Mouse (Mus musculus): ENCODE measurements around the gene Gpn3. TPM values are rescaled to one million over a fixed set of nuclear protein-coding genes. Genes with fewer than 3 reads are reported as not detected.

The Gpn3 gene
- total and polyA plus RNA-seq, 2 experiments from 2014 or later = 19.5 to 43.0 TPM

DNA sequence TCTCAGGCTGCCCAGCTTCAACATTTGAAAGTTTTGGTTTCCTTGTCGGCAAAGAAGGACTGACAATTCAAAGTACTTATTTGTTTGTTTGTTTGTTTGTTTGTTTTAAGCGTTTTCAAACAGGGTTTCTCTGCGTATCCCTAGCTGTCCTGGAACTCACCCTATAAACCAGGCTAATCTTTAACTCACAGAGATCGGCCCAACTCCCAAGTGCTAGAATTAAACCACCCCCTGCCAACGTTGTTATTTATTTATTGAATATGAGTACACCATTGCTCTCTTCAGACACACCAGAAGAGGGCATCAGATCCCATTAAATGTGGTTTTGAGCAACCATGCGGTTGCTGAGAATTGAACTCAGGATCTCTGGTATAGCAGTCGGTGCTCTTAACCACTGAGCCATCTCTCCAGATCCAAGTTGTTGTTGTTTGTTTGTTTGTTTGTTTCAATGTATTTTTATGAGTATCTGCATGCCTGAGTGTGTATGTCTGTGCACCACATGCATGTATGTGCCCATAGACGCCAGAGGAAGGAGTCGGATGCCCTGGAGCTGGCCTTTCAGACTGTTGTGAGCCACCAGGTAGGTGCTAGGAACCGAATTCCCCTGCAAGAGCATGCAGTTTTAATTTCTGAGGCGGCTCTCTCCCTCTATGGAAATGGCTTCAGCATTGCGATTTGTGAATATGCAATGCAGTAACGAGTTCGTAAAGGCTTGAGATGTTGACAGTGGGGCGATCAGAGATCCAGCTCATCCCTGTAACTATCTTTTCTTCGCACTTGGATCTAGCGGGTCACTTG is 49.8 kb downstream of the Gpn3 start, which contains the start of gene Anapc7:
Anapc7 (plus strand) TSS at position 423 of the 798 bp plus-strand sequence.
- peak; percentile 46 for ATAC-seq
- Histone ChIP-seq H3K4me1 (ENCODE audit: insufficient read depth, low read length) (peaks cover 8% of the 10 kb centered on the region; the same call in 1 of the 2 replicates), H3K27me3 (ENCODE audit: insufficient read depth, low read length) (no peaks in the 10 kb centered on the region), H3K9ac (replicated peaks; ENCODE audit: low read length) (peak within 1 kb of the TSS; percentile 90), H3K9me3 (ENCODE audit: low read length) (no peaks in the 10 kb centered on the region), H3K27ac (peak within 1 kb of the TSS; percentile 88), H3K4me3 (ENCODE audit: low read length) (peak within 1 kb of the TSS; percentile 94), H3K36me3 (ENCODE audit: insufficient read depth, low read length) (no peaks in the 10 kb centered on the region), H3K4me2 (ENCODE audit: low read depth, low read length) (peak within 1 kb of the TSS; percentile 87)
- 20% methylated on average over 17 of the region's 17 CpGs for WGBS
- DNase-seq (ENCODE audit: low spot score) = peak; percentile 23
- peak; percentile 50 for TF ChIP-seq CTCF (IDR thresholded peaks at IDR 0.05; ENCODE audit: low read depth)

DNA sequence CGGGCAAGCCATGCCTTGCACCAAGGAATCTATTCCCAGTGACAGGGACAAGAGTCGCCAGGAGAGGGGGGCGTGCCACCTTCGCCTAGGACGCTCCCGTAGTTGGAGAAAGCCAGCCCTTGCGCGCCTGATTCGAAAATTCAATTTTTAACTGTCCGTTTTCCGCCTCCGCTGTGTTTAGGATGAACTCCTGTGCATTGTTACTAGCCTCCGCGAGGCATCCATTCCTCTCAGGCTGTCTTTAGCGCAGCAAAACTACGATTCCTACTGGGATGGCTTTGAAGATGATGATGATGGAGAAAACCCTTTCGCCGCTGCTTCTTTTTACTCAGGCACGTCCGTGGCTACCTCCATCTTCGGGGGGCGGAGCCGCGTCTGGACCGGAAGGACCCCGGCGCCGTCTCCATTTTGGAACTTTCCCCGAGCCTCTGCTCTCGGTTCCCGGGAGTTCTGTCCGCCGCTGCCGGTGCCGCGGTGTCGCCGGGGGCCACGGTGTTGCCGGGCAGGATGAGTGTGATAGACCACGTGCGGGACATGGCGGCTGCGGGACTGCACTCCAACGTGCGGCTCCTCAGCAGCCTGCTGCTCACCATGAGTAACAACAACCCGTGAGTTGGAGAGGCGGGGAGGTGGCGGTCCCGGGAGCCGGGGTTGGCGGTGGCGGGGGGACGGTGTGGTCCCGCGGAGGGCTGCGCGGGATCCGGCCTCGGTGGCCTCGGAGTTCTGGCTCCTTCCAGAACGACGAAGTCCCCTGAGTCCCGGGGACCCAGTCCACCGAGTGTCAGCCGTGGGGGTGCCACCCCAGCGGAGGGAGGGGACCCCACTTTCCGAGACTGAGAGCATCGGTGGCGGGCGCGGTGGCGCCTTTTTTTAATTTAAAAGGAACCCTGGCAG is 50.6 kb downstream of the Gpn3 start:
- peak; percentile 94 for ATAC-seq
- Histone ChIP-seq H3K9me3 (ENCODE audit: low read length) (no peaks in the 10 kb centered on the region), H3K27ac (peak overlapping the region; percentile 88), H3K4me2 (ENCODE audit: low read depth, low read length) (peak overlapping the region; percentile 87), H3K4me3 (ENCODE audit: low read length) (peak overlapping the region; percentile 94), H3K4me1 (ENCODE audit: insufficient read depth, low read length) (peaks cover 8% of the 10 kb centered on the region; the same call in 1 of the 2 replicates), H3K27me3 (ENCODE audit: insufficient read depth, low read length) (no peaks in the 10 kb centered on the region), H3K9ac (replicated peaks; ENCODE audit: low read length) (peak overlapping the region; percentile 90), H3K36me3 (ENCODE audit: insufficient read depth, low read length) (no peaks in the 10 kb centered on the region)
- under 1% methylated on average over 72 of the region's 73 CpGs for WGBS
- peak; percentile 49 for TF ChIP-seq CTCF (IDR thresholded peaks at IDR 0.05; ENCODE audit: low read depth)
- peak; percentile 93 for DNase-seq (ENCODE audit: low spot score)

DNA sequence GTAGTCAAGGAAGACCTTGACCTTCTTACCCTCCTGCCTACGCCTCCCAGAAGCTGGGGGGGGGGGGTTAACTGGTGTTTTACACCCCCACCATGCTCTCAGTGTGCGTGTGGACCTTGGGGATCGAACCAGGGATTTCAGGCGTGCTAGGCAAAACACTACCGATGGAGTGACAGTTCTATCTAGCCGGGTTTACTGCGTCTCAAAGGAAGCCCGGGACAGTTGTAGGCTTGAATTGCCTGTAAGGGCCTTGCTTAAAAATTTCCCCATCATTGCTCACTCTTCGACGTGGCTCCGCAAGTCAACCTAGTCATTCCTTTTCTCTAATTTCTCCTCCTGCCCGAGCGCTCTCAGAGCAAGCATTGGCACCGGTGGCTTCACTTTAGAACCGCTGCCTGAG is 51.4 kb downstream of the Gpn3 start:
- H3K27me3 ChIP-seq (ENCODE audit: insufficient read depth, low read length) = no peaks in the 10 kb centered on the region
- no peak for TF ChIP-seq CTCF (IDR thresholded peaks at IDR 0.05; ENCODE audit: low read depth)
- DNase-seq (ENCODE audit: low spot score) (no peak), ATAC-seq (no peak)
- no peaks in the 10 kb centered on the region for H3K9me3 ChIP-seq (ENCODE audit: low read length)
- peak overlapping the region; percentile 87 for H3K4me2 ChIP-seq (ENCODE audit: low read depth, low read length)
- no peaks in the 10 kb centered on the region for H3K36me3 ChIP-seq (ENCODE audit: insufficient read depth, low read length)
- H3K27ac ChIP-seq = peak overlapping the region; percentile 88; the same call in 1 of the 2 replicates
- H3K4me3 ChIP-seq (ENCODE audit: low read length) = peak overlapping the region; percentile 94
- H3K9ac ChIP-seq (replicated peaks; ENCODE audit: low read length) = peak overlapping the region; percentile 90
- WGBS = 33% methylated on average over 15 of the region's 15 CpGs
- H3K4me1 ChIP-seq (ENCODE audit: insufficient read depth, low read length) = peaks cover 8% of the 10 kb centered on the region; the same call in 1 of the 2 replicates

DNA sequence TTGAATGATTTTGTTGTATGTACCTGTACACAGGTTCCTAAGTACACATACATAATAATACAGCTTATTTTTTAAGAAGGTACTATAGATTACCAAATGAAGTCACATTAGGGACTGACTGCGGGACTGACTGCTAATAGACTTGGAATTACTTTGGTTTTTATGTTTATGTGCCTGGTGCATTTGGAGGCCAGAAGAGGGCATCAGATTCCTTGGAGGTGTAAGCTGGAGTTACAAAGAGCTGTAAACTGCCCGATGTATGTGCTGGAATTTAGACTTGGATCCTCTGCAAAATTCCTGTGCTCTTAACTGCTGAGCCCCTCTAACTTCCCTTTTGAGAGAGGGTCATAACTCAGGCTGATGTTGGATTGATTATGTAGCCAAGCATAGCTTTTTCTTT is 53.9 kb downstream of the Gpn3 start:
- Histone ChIP-seq H3K4me1 (ENCODE audit: insufficient read depth, low read length) (peaks cover 8% of the 10 kb centered on the region; the same call in 1 of the 2 replicates), H3K36me3 (ENCODE audit: insufficient read depth, low read length) (peaks cover 13% of the 10 kb centered on the region; the same call in 1 of the 2 replicates), H3K9me3 (ENCODE audit: low read length) (no peaks in the 10 kb centered on the region), H3K27me3 (ENCODE audit: insufficient read depth, low read length) (no peaks in the 10 kb centered on the region), H3K27ac (no peak overlapping the region), H3K9ac (replicated peaks; ENCODE audit: low read length) (no peak overlapping the region), H3K4me2 (ENCODE audit: low read depth, low read length) (no peak overlapping the region), H3K4me3 (ENCODE audit: low read length) (no peak overlapping the region)
- peak; percentile 20 for TF ChIP-seq CTCF (IDR thresholded peaks at IDR 0.05; ENCODE audit: low read depth)
- ATAC-seq = no peak
- WGBS = 80% methylated on average over 2 of the region's 2 CpGs
- no peak for DNase-seq (ENCODE audit: low spot score)

- Histone ChIP-seq H3K9me3 (ENCODE audit: low read length) (no peaks in the 10 kb centered on the region), H3K4me1 (ENCODE audit: insufficient read depth, low read length) (no peaks in the 10 kb centered on the region), H3K4me2 (ENCODE audit: low read depth, low read length) (no peak overlapping the region), H3K9ac (replicated peaks; ENCODE audit: low read length) (no peak overlapping the region), H3K4me3 (ENCODE audit: low read length) (no peak overlapping the region), H3K27me3 (ENCODE audit: insufficient read depth, low read length) (no peaks in the 10 kb centered on the region), H3K36me3 (ENCODE audit: insufficient read depth, low read length) (peaks cover 52% of the 10 kb centered on the region), H3K27ac (no peak overlapping the region)
- 98% methylated on average over 4 of the region's 4 CpGs for WGBS
- DNase-seq (ENCODE audit: low spot score) = no peak
- no peak for TF ChIP-seq CTCF (IDR thresholded peaks at IDR 0.05; ENCODE audit: low read depth)
- ATAC-seq = no peak
Measured at GRCm38 (mm10) chr5:122430036-122430775, 58.5 kb downstream of the Gpn3 start.

DNA sequence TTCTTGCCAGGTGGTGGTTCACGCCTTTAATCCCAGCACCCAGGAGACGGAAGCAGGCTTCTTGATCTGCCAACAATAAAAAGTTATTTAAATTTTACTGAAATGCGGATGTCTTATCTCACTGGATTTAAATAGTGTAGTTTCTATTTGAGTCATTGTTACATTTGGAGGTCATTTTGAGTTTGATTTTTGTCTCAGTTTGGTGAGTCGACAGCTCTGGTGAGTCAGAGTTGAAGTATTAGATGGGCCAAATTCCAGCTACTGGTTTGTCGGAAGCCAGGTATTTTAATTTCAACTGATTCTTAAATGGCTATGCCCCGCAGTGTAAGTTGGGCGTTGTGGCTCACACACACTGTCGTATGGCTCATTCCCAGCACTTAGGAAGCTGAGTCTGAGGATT is 59.5 kb downstream of the Gpn3 start:
- Histone ChIP-seq H3K4me1 (ENCODE audit: insufficient read depth, low read length) (no peaks in the 10 kb centered on the region), H3K27ac (no peak overlapping the region), H3K4me3 (ENCODE audit: low read length) (no peak overlapping the region), H3K36me3 (ENCODE audit: insufficient read depth, low read length) (peaks cover 57% of the 10 kb centered on the region), H3K4me2 (ENCODE audit: low read depth, low read length) (no peak overlapping the region), H3K9ac (replicated peaks; ENCODE audit: low read length) (no peak overlapping the region), H3K9me3 (ENCODE audit: low read length) (no peaks in the 10 kb centered on the region), H3K27me3 (ENCODE audit: insufficient read depth, low read length) (no peaks in the 10 kb centered on the region)
- 93% methylated on average over 8 of the region's 8 CpGs for WGBS
- no peak for TF ChIP-seq CTCF (IDR thresholded peaks at IDR 0.05; ENCODE audit: low read depth)
- DNase-seq (ENCODE audit: low spot score) (no peak), ATAC-seq (no peak)

Other genes starting within 250 kb of the Gpn3 start
- 0.04 and 0.16 TPM in 2 replicates for gene Ccdc63, start 231.1 kb upstream of the Gpn3 start, total RNA-seq (2014; rRNA removed)
- gene Ccdc63, start 231.1 kb upstream of the Gpn3 start, polyA plus RNA-seq (2015; fragmentation: Nextera tagmentation; extraction: Ambion mirVana) = 0.23 TPM in 1 of 2 replicates, not detected in the other
- 205 and 207 TPM in 2 replicates for gene Ppp1cc, start 213.6 kb upstream of the Gpn3 start, total RNA-seq (2014; rRNA removed)
- 177 and 184 TPM in 2 replicates for gene Ppp1cc, start 213.6 kb upstream of the Gpn3 start, polyA plus RNA-seq (2015; fragmentation: Nextera tagmentation; extraction: Ambion mirVana)
- 1.7 and 2.2 TPM in 2 replicates for gene Hvcn1, start 165.1 kb upstream of the Gpn3 start, total RNA-seq (2014; rRNA removed)
- gene Hvcn1, start 165.1 kb upstream of the Gpn3 start, polyA plus RNA-seq (2015; fragmentation: Nextera tagmentation; extraction: Ambion mirVana) = 0.94 and 1.1 TPM in 2 replicates
- 30.3 and 30.6 TPM in 2 replicates for gene Tctn1, start 107.4 kb upstream of the Gpn3 start, total RNA-seq (2014; rRNA removed)
- gene Tctn1, start 107.4 kb upstream of the Gpn3 start, polyA plus RNA-seq (2015; fragmentation: Nextera tagmentation; extraction: Ambion mirVana) = 6.5 TPM in 2 replicates
- 15.8 and 18.7 TPM in 2 replicates for gene Pptc7, start 87.5 kb upstream of the Gpn3 start, total RNA-seq (2014; rRNA removed)
- gene Pptc7, start 87.5 kb upstream of the Gpn3 start, polyA plus RNA-seq (2015; fragmentation: Nextera tagmentation; extraction: Ambion mirVana) = 6.9 and 7.2 TPM in 2 replicates
- 5.1 and 8.3 TPM in 2 replicates for gene Rad9b, start 17.6 kb upstream of the Gpn3 start, total RNA-seq (2014; rRNA removed)
- gene Rad9b, start 17.6 kb upstream of the Gpn3 start, polyA plus RNA-seq (2015; fragmentation: Nextera tagmentation; extraction: Ambion mirVana) = 14.0 and 15.0 TPM in 2 replicates
- 90.5 and 111 TPM in 2 replicates for gene Vps29, start 17.5 kb upstream of the Gpn3 start, total RNA-seq (2014; rRNA removed)
- 344 and 353 TPM in 2 replicates for gene Vps29, start 17.5 kb upstream of the Gpn3 start, polyA plus RNA-seq (2015; fragmentation: Nextera tagmentation; extraction: Ambion mirVana)
- gene Fam216a, start 488 bp downstream of the Gpn3 start, total RNA-seq (2014; rRNA removed) = 107 and 121 TPM in 2 replicates
- 138 and 140 TPM in 2 replicates for gene Fam216a, start 488 bp downstream of the Gpn3 start, polyA plus RNA-seq (2015; fragmentation: Nextera tagmentation; extraction: Ambion mirVana)
- gene Arpc3, start 20.0 kb downstream of the Gpn3 start, total RNA-seq (2014; rRNA removed) = 141 and 163 TPM in 2 replicates
- 133 and 144 TPM in 2 replicates for gene Arpc3, start 20.0 kb downstream of the Gpn3 start, polyA plus RNA-seq (2015; fragmentation: Nextera tagmentation; extraction: Ambion mirVana)
- gene Anapc7, start 49.8 kb downstream of the Gpn3 start, total RNA-seq (2014; rRNA removed) = 26.1 and 32.0 TPM in 2 replicates
- gene Anapc7, start 49.8 kb downstream of the Gpn3 start, polyA plus RNA-seq (2015; fragmentation: Nextera tagmentation; extraction: Ambion mirVana) = 44.0 and 44.6 TPM in 2 replicates
- 200 and 204 TPM in 2 replicates for gene Atp2a2, start 130.3 kb downstream of the Gpn3 start, total RNA-seq (2014; rRNA removed)
- 46.2 and 47.4 TPM in 2 replicates for gene Atp2a2, start 130.3 kb downstream of the Gpn3 start, polyA plus RNA-seq (2015; fragmentation: Nextera tagmentation; extraction: Ambion mirVana)
- gene Ift81, start 242.6 kb downstream of the Gpn3 start, total RNA-seq (2014; rRNA removed) = 21.3 and 32.3 TPM in 2 replicates
- 66.3 and 66.5 TPM in 2 replicates for gene Ift81, start 242.6 kb downstream of the Gpn3 start, polyA plus RNA-seq (2015; fragmentation: Nextera tagmentation; extraction: Ambion mirVana)